Mouse (Mus musculus): Measurements from ENCODE around the gene Fez1. TPM values are rescaled to one million over a fixed set of nuclear protein-coding genes. Genes with fewer than 3 reads are reported as not detected.
A peak's percentile ranks its signal among the peaks of the same experiment; 100 is the strongest.

The Fez1 gene
- total RNA-seq, 4 experiments from 2014 or later = 3.4 to 7.5 (median 6.9) TPM

- no peak for DNase-seq (ENCODE audit: low spot score in 2 of 2)
These were observed 11.6 kb downstream of the Fez1 start for GRCm38 (mm10) chr9:36833043-36833881.

- DNase-seq (ENCODE audit: low spot score in 2 of 2) = no peak
These were observed 12.2 kb downstream of the Fez1 start for GRCm38 (mm10) chr9:36833914-36834313.

GRCm38 (mm10) chr9:36846346-36846745 lies 24.7 kb downstream of the Fez1 start:
- DNase-seq (ENCODE audit: low spot score in 2 of 2) = no peak

GRCm38 (mm10) chr9:36848661-36849060 lies 27.0 kb downstream of the Fez1 start:
- DNase-seq (ENCODE audit: low spot score in 2 of 2) = no peak

GRCm38 (mm10) chr9:36850091-36850490 lies 28.4 kb downstream of the Fez1 start:
- no peak for DNase-seq (ENCODE audit: low spot score in 2 of 2)

GRCm38 (mm10) chr9:36852175-36852574 lies 30.5 kb downstream of the Fez1 start:
- DNase-seq (ENCODE audit: low spot score in 2 of 2) = no peak

- no peak for DNase-seq (ENCODE audit: low spot score in 2 of 2)
These were observed 34.7 kb downstream of the Fez1 start for GRCm38 (mm10) chr9:36856351-36856750.

GRCm38 (mm10) chr9:36857476-36858117 lies 35.9 kb downstream of the Fez1 start:
- no peak for DNase-seq (ENCODE audit: low spot score in 2 of 2)

GRCm38 (mm10) chr9:36858677-36859076 lies 37.0 kb downstream of the Fez1 start:
- DNase-seq (ENCODE audit: low spot score in 2 of 2) = peak; percentile 3 to 7

- DNase-seq (ENCODE audit: low spot score in 2 of 2) = no peak
These were observed 40.9 kb downstream of the Fez1 start for GRCm38 (mm10) chr9:36862576-36862975.

- no peak for DNase-seq (ENCODE audit: low spot score in 2 of 2)
These were observed 42.0 kb downstream of the Fez1 start for GRCm38 (mm10) chr9:36863694-36864093.

GRCm38 (mm10) chr9:36864862-36865813 lies 43.5 kb downstream of the Fez1 start:
- DNase-seq (ENCODE audit: low spot score in 2 of 2) = no peak

- no peak for DNase-seq (ENCODE audit: low spot score in 2 of 2)
These were observed 47.0 kb downstream of the Fez1 start for GRCm38 (mm10) chr9:36868662-36869061.

- DNase-seq (ENCODE audit: low spot score in 2 of 2) = no peak
These were observed 48.6 kb downstream of the Fez1 start for GRCm38 (mm10) chr9:36870263-36870662.

GRCm38 (mm10) chr9:36873796-36874195 lies 52.1 kb downstream of the Fez1 start:
- DNase-seq (ENCODE audit: low spot score in 2 of 2) = no peak

GRCm38 (mm10) chr9:36876313-36876712 lies 54.6 kb downstream of the Fez1 start:
- no peak for DNase-seq (ENCODE audit: low spot score in 2 of 2)

- DNase-seq (ENCODE audit: low spot score in 2 of 2) = no peak
These were observed 55.1 kb downstream of the Fez1 start for GRCm38 (mm10) chr9:36876787-36877186.

- no peak for DNase-seq (ENCODE audit: low spot score in 2 of 2)
These were observed 60.0 kb downstream of the Fez1 start for GRCm38 (mm10) chr9:36881615-36882014.

- DNase-seq (ENCODE audit: low spot score in 2 of 2) = no peak
These were observed 60.5 kb downstream of the Fez1 start for GRCm38 (mm10) chr9:36882034-36882745.

- DNase-seq (ENCODE audit: low spot score in 2 of 2) = no peak
These were observed 61.9 kb downstream of the Fez1 start for GRCm38 (mm10) chr9:36883569-36883968.

- peak in 1 of 2 experiments; percentile 16 for DNase-seq (ENCODE audit: low spot score in 2 of 2)
These were observed 63.6 kb downstream of the Fez1 start for GRCm38 (mm10) chr9:36885237-36885636.

Measured in gastrocnemius, adult 8-10 months (tissue).